Mouse (Mus musculus) cortical plate, adult 2 months (tissue): ENCODE measurements around the gene Aqr. TPM values are rescaled to one million over a fixed set of nuclear protein-coding genes. Genes with fewer than 3 reads are reported as not detected.

Source experiments
- H3K27ac ChIP-seq: fragments of 200-500 bp; 2 replicates; pipeline ENCODE4 v1.5.1; 2012; ENCODE audit warnings: low read length, control low read depth, inconsistent platforms; ENCODE audit not compliant: insufficient read depth
- H3K4me1 ChIP-seq: fragments of 200-500 bp; 2 replicates; pipeline ENCODE4 v1.6.1; 2011; ENCODE audit warnings: low read length; ENCODE audit not compliant: control insufficient read depth, insufficient read depth
- H3K4me3 ChIP-seq: fragments of 200-500 bp; 2 replicates; pipeline ENCODE4 v1.5.1; 2011; ENCODE audit warnings: mild to moderate bottlenecking, low read length, control low read depth; ENCODE audit not compliant: insufficient read depth
- CTCF ChIP-seq: fragments of 200-500 bp; IDR thresholded peaks from 2 replicates; pipeline ENCODE4 v1.5.1; 2011; ENCODE audit warnings: mild to moderate bottlenecking, control low read depth, low read length; ENCODE audit not compliant: insufficient read depth; ENCODE audit errors: extremely low read depth
- POLR2A ChIP-seq: fragments of 200-500 bp; IDR thresholded peaks from 2 replicates; pipeline ENCODE4 v1.6.1; 2011; ENCODE audit warnings: mild to moderate bottlenecking, low read length, control low read depth; ENCODE audit not compliant: insufficient read depth; ENCODE audit errors: extremely low read depth
- polyA plus RNA-seq: library from polyadenylated mRNA; depleted of rRNA; stranded (reverse); fragments of >200 nt; gene quantifications from 2 replicates; pipeline ENCODE4 v1.2.3, GENCODE M21; 2012

Gene Aqr
- polyA plus RNA-seq, 1 experiment = 26.0 TPM

DNA sequence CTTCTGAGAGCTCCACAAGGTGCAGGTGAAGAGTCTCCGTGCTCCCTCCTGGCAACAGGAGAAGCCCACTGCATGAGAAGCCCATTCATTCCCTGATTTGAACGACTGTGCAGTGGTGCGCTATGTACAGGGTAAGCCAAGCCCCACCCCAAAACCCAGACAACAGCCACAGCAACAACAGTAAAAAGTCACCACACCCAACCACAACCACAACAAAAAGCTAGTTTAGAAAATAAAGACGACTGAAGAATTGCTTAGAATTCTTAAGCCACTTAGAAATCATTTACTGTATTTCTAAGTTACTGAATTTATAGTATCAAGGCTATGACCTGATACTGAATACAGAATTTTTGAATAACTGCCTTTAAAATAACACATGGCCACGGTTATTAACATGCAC is 41.9 kb downstream of the Aqr start:
- no peak overlapping the region for H3K4me3 ChIP-seq
- no peaks in the 10 kb centered on the region for H3K4me1 ChIP-seq
- TF ChIP-seq POLR2A (no peak), CTCF (no peak)
- no peak overlapping the region for H3K27ac ChIP-seq

GRCm38 (mm10) chr2:114143842-114144241 is 43.0 kb downstream of the Aqr start:
- TF ChIP-seq POLR2A (no peak), CTCF (no peak)
- no peak overlapping the region for H3K4me3 ChIP-seq
- H3K27ac ChIP-seq = no peak overlapping the region
- no peaks in the 10 kb centered on the region for H3K4me1 ChIP-seq

DNA sequence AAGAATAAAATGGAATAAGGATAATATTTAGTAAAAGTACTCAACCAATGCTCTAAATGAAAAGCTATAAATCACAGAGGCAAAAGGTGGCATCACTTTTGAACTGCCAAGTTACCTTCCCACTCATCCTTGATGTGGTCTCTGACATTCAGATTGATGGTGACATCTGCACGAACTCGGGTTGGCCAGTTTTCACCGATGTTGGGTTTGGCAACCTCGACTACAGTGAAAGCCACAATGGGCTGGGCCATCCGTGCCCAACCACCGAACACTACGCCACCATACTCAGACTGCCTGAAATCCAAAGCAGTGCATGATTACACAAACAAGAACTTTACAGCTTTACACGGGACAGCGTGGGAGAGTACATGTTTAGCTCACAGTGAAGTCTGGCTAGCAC is 50.1 kb downstream of the Aqr start:
- TF ChIP-seq POLR2A (no peak), CTCF (no peak)
- Histone ChIP-seq H3K4me1 (no peaks in the 10 kb centered on the region), H3K27ac (no peak overlapping the region), H3K4me3 (no peak overlapping the region)

GRCm38 (mm10) chr2:114135777-114136176 is 51.0 kb downstream of the Aqr start:
- Histone ChIP-seq H3K4me3 (no peak overlapping the region), H3K4me1 (no peaks in the 10 kb centered on the region), H3K27ac (no peak overlapping the region)
- TF ChIP-seq CTCF (no peak), POLR2A (no peak)

DNA sequence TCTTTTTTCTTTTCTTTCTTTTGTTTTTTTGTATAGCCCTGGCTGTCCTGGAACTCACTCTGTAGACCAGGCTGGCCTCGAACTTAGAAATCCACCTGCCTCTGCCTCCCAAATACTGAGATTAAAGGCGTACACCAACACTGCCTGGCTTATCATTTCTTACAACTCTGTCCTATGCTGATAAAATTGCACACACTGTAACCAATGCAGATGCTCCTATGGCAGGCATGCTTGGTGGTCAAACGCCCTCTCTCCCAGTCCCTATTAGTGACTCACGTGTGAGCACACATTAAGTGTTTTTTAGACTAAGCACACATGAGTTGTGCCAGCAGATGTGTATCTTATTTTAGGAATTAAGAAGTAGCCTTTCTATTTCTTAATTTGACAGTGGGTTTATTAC is 53.5 kb downstream of the Aqr start:
- no peak overlapping the region for H3K4me3 ChIP-seq
- no peak for TF ChIP-seq POLR2A
- H3K4me1 ChIP-seq = no peaks in the 10 kb centered on the region
- H3K27ac ChIP-seq = no peak overlapping the region

DNA sequence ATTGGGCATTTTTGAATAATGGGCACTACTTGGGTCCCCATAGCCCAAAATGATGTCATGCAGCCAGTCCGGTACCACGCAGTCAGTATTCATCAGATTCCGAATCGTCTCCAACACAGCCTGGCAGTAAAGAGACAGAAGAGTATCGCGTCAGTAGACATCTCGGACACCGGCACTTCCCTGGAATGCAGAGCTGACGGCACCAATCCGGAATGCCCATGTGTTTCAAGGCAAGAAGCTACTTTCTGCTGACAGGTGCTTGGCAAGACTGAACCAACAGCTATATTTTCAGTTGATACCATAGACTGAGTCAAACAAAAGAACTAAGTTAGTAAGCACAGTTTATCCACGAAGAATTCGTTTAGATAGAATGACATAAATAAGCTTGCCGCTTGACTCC is 56.2 kb downstream of the Aqr start:
- H3K4me3 ChIP-seq = no peak overlapping the region
- H3K27ac ChIP-seq = no peak overlapping the region
- TF ChIP-seq CTCF (no peak), POLR2A (no peak)
- H3K4me1 ChIP-seq = no peaks in the 10 kb centered on the region

DNA sequence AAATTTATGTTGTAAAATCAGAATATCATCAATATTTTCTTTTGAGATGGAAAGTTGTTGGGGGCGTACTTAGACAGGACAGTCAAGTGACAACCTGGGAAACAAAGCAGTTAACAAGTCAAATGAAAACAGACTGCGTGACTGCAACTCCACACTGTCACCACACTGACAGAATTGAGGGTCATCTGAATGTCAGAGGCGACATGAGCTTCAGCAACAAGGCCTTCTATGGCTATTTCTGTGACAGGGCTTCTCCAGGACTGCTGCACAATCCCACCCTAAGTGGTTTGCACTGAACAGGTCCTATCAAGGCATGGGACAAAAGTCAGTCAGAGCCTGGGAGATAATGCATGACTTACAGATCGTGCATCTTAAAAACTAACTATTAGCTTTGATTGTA is 63.5 kb downstream of the Aqr start:
- no peaks in the 10 kb centered on the region for H3K4me1 ChIP-seq
- TF ChIP-seq POLR2A (no peak), CTCF (no peak)
- no peak overlapping the region for H3K27ac ChIP-seq

DNA sequence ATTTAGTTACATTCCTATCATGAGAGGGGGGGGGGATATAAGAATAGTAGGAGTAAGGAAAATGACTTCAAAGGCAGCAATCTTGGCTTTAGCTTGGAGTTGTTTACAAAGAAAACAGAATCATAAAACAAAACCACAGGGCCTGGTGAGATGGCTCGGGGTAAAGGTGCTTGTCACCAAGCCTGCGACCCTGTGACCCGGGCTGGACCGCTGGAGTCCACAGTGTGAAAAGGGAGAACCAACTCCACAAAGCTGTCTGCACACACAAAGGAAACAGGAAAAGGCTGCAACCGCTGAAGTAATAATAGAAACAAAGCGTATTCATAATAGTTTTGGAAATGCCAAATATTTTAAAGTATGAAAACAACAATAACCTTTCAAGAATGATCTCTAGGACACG is 67.4 kb downstream of the Aqr start:
- no peaks in the 10 kb centered on the region for H3K4me1 ChIP-seq
- H3K27ac ChIP-seq = no peak overlapping the region
- no peak overlapping the region for H3K4me3 ChIP-seq
- TF ChIP-seq POLR2A = no peak

More for the DNA sequence above, 63.5 kb downstream of the Aqr start:
- no peak overlapping the region for H3K4me3 ChIP-seq

DNA sequence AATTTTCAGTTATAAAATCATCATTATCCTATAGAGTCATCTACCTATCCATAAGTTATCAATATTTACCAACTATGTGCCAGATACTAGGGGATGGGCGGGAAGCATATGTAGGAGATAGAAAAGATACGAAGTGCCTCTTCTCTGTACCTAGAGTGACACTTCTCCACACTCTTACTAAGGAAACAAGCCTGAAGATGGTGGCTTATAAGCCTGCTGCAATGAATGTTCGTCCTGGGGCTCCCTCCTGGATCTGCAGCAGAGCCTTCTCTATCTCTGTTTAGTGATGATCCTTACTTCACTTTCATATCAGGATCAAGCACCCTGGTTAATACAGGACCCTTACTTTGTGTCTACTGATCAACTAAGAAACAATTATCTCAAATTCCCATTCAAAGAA is 69.2 kb downstream of the Aqr start:
- H3K27ac ChIP-seq = no peak overlapping the region
- TF ChIP-seq CTCF (no peak), POLR2A (no peak)

DNA sequence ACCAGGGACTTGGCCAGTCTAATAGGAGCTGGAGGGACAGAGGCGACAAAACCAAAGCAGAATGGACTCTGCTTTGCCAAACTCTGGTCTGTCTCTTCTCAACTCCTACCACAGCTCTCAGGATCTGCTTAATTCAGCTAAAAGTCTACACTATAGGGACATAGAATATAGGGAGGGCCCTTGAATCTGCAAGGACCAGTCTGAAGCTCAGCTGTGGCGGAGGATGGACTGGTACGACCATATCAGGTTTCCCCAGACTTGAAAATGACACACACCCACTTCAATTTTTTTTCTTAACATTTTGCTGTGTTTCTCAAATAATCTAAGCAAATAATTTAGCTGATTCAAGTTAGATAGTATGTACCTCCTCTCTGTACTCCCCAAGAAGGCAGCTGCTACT is 69.6 kb downstream of the Aqr start:
- Histone ChIP-seq H3K4me3 (no peak overlapping the region), H3K27ac (no peak overlapping the region), H3K4me1 (no peaks in the 10 kb centered on the region)
- TF ChIP-seq CTCF (no peak), POLR2A (no peak)

More for the DNA sequence above, 69.2 kb downstream of the Aqr start:
- H3K4me3 ChIP-seq = no peak overlapping the region
- H3K4me1 ChIP-seq = no peaks in the 10 kb centered on the region

DNA sequence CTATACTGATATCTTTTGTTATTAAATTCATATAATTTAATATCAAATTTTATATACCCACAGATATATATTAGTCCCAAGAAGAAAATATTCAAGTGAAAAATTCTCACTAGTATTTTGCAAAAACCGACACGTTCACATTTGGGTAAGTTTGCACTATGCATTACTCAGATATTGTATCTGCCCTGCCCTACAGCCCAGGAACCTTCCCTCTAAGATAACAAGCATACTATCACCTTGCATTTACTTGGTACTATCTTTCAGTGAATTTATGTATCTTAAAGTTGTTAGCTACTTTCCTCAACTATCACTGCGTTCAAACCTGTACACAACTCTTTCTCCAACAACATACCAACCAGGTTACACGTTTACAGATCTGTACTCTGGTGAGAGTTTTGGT is 71.3 kb downstream of the Aqr start:
- Histone ChIP-seq H3K4me3 (no peak overlapping the region), H3K4me1 (no peaks in the 10 kb centered on the region), H3K27ac (no peak overlapping the region)
- TF ChIP-seq CTCF (no peak), POLR2A (no peak)
